Mouse (Mus musculus) neutrophil, adult 5-6 weeks (primary cell): ENCODE measurements around the gene Bcl2l13. TPM values are rescaled to one million over a fixed set of nuclear protein-coding genes. Genes with fewer than 3 reads are reported as not detected.

ENCODE experiments used
- ATAC-seq: fragments of 151-379, 151-347 bp; 2 replicates; pipeline ENCODE4 v1.8.0; 2017; ENCODE audit warnings: mild to moderate bottlenecking, moderate TSS enrichment; ENCODE audit not compliant: insufficient number of reproducible peaks, poor library complexity, low FRiP score, severe bottlenecking; ENCODE audit errors: extremely low read depth
- total RNA-seq: library from RNA; stranded (forward); fragments of 200-1000 nt; gene quantifications from 2 replicates; pipeline ENCODE4 v1.2.3, GENCODE M21; 2017

The Bcl2l13 gene
- total RNA-seq, 1 experiment from 2014 or later, result 12.9 TPM

- no peak for ATAC-seq
These were observed 105.6 kb downstream of the Bcl2l13 start for GRCm38 (mm10) chr6:120941575-120941974.

Other genes starting within 250 kb of the Bcl2l13 start
- 24.6 and 27.9 TPM in 2 replicates for gene Cecr2, start 169.8 kb upstream of the Bcl2l13 start, total RNA-seq
- gene Slc25a18, start 62.6 kb upstream of the Bcl2l13 start, total RNA-seq, result 0.70 TPM in 1 of 2 replicates, not detected in the other
- gene Atp6v1e1, start 13.4 kb upstream of the Bcl2l13 start, total RNA-seq, result 160 and 192 TPM in 2 replicates
- gene Bid, start 80.6 kb downstream of the Bcl2l13 start, total RNA-seq, result 48.6 and 57.5 TPM in 2 replicates